Mouse (Mus musculus) embryonic facial prominence, embryonic 14.5 days (tissue): ENCODE results near the gene Ptgs1. TPM values are rescaled to one million over a fixed set of nuclear protein-coding genes. Genes with fewer than 3 reads are reported as not detected.

Experiments
- ATAC-seq: fragments of 200-750 bp; cut with Nextera tagmentation; 2 replicates; pipeline ENCODE4 v1.8.0; 2017; ENCODE audit warnings: low read depth, moderate number of reproducible peaks, moderate TSS enrichment
- DNase-seq: peaks from one replicate; pipeline ENCODE4 v3.0.0-alpha.2; 2015; ENCODE audit warnings: low spot score
- H3K27ac ChIP-seq: fragments of 300-500 bp; sonication (generic); replicated peaks from 2 replicates; pipeline ENCODE4 v1.5.1; 2014; ENCODE audit warnings: low read depth, mild to moderate bottlenecking, low read length, moderate library complexity
- H3K27me3 ChIP-seq: fragments of 300-500 bp; sonication (generic); replicated peaks from 2 replicates; pipeline ENCODE4 v1.6.1; 2014; ENCODE audit warnings: low read length; ENCODE audit not compliant: control insufficient read depth, insufficient read depth
- H3K36me3 ChIP-seq: fragments of 300-500 bp; sonication (generic); 2 replicates; pipeline ENCODE4 v1.6.1; 2014; ENCODE audit warnings: low read length, mixed read lengths; ENCODE audit not compliant: control insufficient read depth, insufficient read depth
- H3K4me1 ChIP-seq: fragments of 300-500 bp; sonication (generic); 2 replicates; pipeline ENCODE4 v1.6.1; 2014; ENCODE audit warnings: antibody characterized with exemption, low read length; ENCODE audit not compliant: control insufficient read depth, insufficient read depth
- H3K4me2 ChIP-seq: fragments of 300-500 bp; sonication (generic); 2 replicates; pipeline ENCODE4 v1.6.1; 2014; ENCODE audit warnings: low read depth, mild to moderate bottlenecking, low read length, moderate library complexity, mixed read lengths
- H3K4me3 ChIP-seq: fragments of 300-500 bp; sonication (generic); 2 replicates; pipeline ENCODE4 v1.5.1; 2014; ENCODE audit warnings: low read depth, mild to moderate bottlenecking, low read length
- H3K9ac ChIP-seq: fragments of 300-500 bp; sonication (generic); 2 replicates; pipeline ENCODE4 v1.6.1; 2014; ENCODE audit warnings: low read depth, mild to moderate bottlenecking, low read length, moderate library complexity, mixed read lengths
- H3K9me3 ChIP-seq: fragments of 300-500 bp; sonication (generic); 2 replicates; pipeline ENCODE4 v1.6.1; 2016; ENCODE audit warnings: low read length; ENCODE audit not compliant: control insufficient read depth
- WGBS: fragments of 180-500 bp; shearing (Covaris S2); extraction: QIAGEN DNeasy Blood & Tissue Kit; methylation state at CpG from one replicate; pipeline ENCODE4 v1.1.7; 2014; 5-methylcytosine and 5-hydroxymethylcytosine counted together
- polyA plus RNA-seq: library from polyadenylated mRNA; unstranded; fragments of >200 nt; fragmentation: Nextera tagmentation; extraction: Ambion mirVana; gene quantifications from 2 replicates; pipeline ENCODE4 v1.2.1, GENCODE M21; 2014

Gene Ptgs1
- polyA plus RNA-seq, 1 experiment from 2014 or later: 15.6 TPM

GRCm38 (mm10) chr2:36234526-36235368, 4.5 kb downstream of the Ptgs1 start:
- DNase-seq (no peak), ATAC-seq (no peak)
- no peak overlapping the region for H3K9ac ChIP-seq
- no peaks in the 10 kb centered on the region for H3K36me3 ChIP-seq
- H3K27ac ChIP-seq: no peak overlapping the region
- H3K4me2 ChIP-seq: no peak overlapping the region
- H3K4me1 ChIP-seq: peaks cover 9% of the 10 kb centered on the region; the same call in 1 of the 2 replicates
- no peak overlapping the region for H3K4me3 ChIP-seq
- no peaks in the 10 kb centered on the region for H3K27me3 ChIP-seq
- 48% methylated on average over 7 of the region's 7 CpGs for WGBS
- H3K9me3 ChIP-seq: no peaks in the 10 kb centered on the region

GRCm38 (mm10) chr2:36235917-36236316, 5.7 kb downstream of the Ptgs1 start:
- Histone ChIP-seq H3K9me3 (no peaks in the 10 kb centered on the region), H3K9ac (no peak overlapping the region), H3K4me1 (peaks cover 5% of the 10 kb centered on the region; the same call in 1 of the 2 replicates), H3K36me3 (no peaks in the 10 kb centered on the region), H3K4me2 (no peak overlapping the region), H3K27me3 (no peaks in the 10 kb centered on the region), H3K4me3 (no peak overlapping the region), H3K27ac (no peak overlapping the region)
- ATAC-seq (0 out of 2 replicates have a peak, but pooled peaks have one; percentile 26), DNase-seq (peak; percentile 65)
- 34% methylated on average over 4 of the region's 4 CpGs for WGBS

GRCm38 (mm10) chr2:36236889-36237288, 6.7 kb downstream of the Ptgs1 start:
- 76% methylated on average over 5 of the region's 5 CpGs for WGBS
- Histone ChIP-seq H3K36me3 (no peaks in the 10 kb centered on the region), H3K4me1 (0 out of 2 replicates have a peak, but pooled peaks cover 3% of the 10 kb centered on the region), H3K27me3 (no peaks in the 10 kb centered on the region), H3K4me3 (no peak overlapping the region), H3K9me3 (no peaks in the 10 kb centered on the region), H3K27ac (no peak overlapping the region), H3K4me2 (no peak overlapping the region), H3K9ac (no peak overlapping the region)
- ATAC-seq: no peak
- no peak for DNase-seq

GRCm38 (mm10) chr2:36237557-36237956, 7.3 kb downstream of the Ptgs1 start:
- H3K27ac ChIP-seq: no peak overlapping the region
- ATAC-seq (no peak), DNase-seq (no peak)
- no peak overlapping the region for H3K9ac ChIP-seq
- no peaks in the 10 kb centered on the region for H3K9me3 ChIP-seq
- no peaks in the 10 kb centered on the region for H3K27me3 ChIP-seq
- H3K36me3 ChIP-seq: no peaks in the 10 kb centered on the region
- H3K4me2 ChIP-seq: no peak overlapping the region
- H3K4me3 ChIP-seq: no peak overlapping the region
- 85% methylated on average over 6 of the region's 6 CpGs for WGBS
- 0 out of 2 replicates have a peak, but pooled peaks cover 3% of the 10 kb centered on the region for H3K4me1 ChIP-seq

- Histone ChIP-seq H3K27me3 (no peaks in the 10 kb centered on the region), H3K27ac (no peak overlapping the region), H3K4me2 (no peak overlapping the region), H3K9me3 (no peaks in the 10 kb centered on the region), H3K4me1 (0 out of 2 replicates have a peak, but pooled peaks cover 3% of the 10 kb centered on the region), H3K36me3 (no peaks in the 10 kb centered on the region), H3K4me3 (no peak overlapping the region), H3K9ac (no peak overlapping the region)
- ATAC-seq: no peak
- no peak for DNase-seq
- 68% methylated on average over 3 of the region's 3 CpGs for WGBS
Observed at GRCm38 (mm10) chr2:36238467-36238866, 8.2 kb downstream of the Ptgs1 start.

GRCm38 (mm10) chr2:36238951-36239350, 8.7 kb downstream of the Ptgs1 start:
- Histone ChIP-seq H3K4me3 (no peak overlapping the region), H3K4me2 (no peak overlapping the region), H3K36me3 (no peaks in the 10 kb centered on the region), H3K27me3 (no peaks in the 10 kb centered on the region), H3K27ac (no peak overlapping the region), H3K9me3 (no peaks in the 10 kb centered on the region), H3K4me1 (0 out of 2 replicates have a peak, but pooled peaks cover 3% of the 10 kb centered on the region), H3K9ac (no peak overlapping the region)
- WGBS: 61% methylated on average over 2 of the region's 2 CpGs
- ATAC-seq: no peak
- DNase-seq: no peak

GRCm38 (mm10) chr2:36242514-36242913, 12.3 kb downstream of the Ptgs1 start:
- H3K27me3 ChIP-seq: no peaks in the 10 kb centered on the region
- no peaks in the 10 kb centered on the region for H3K36me3 ChIP-seq
- H3K9me3 ChIP-seq: no peaks in the 10 kb centered on the region
- no peak overlapping the region for H3K4me3 ChIP-seq
- ATAC-seq (no peak), DNase-seq (no peak)
- WGBS: 84% methylated on average over 7 of the region's 13 CpGs
- no peak overlapping the region for H3K27ac ChIP-seq
- H3K9ac ChIP-seq: no peak overlapping the region
- H3K4me2 ChIP-seq: no peak overlapping the region
- H3K4me1 ChIP-seq: no peaks in the 10 kb centered on the region

- no peak for DNase-seq
- WGBS: 68% methylated on average over 9 of the region's 9 CpGs
Observed at GRCm38 (mm10) chr2:36243296-36243891, 13.2 kb downstream of the Ptgs1 start.

More at GRCm38 (mm10) chr2:36243296-36243891, 13.2 kb downstream of the Ptgs1 start:
- Histone ChIP-seq H3K4me1 (no peaks in the 10 kb centered on the region), H3K27me3 (no peaks in the 10 kb centered on the region), H3K27ac (no peak overlapping the region), H3K4me3 (no peak overlapping the region), H3K9me3 (no peaks in the 10 kb centered on the region), H3K36me3 (no peaks in the 10 kb centered on the region), H3K9ac (no peak overlapping the region), H3K4me2 (no peak overlapping the region)
- ATAC-seq: no peak; the same call in 1 of the 2 replicates
